Mouse (Mus musculus) kidney, postnatal 36 days (tissue): ENCODE results near the gene Nfkb2.
A peak's percentile ranks its signal among the peaks of the same experiment; 100 is the strongest.

ENCODE experiments used
- DNase-seq, 2 experiments: peaks; one replicate each; pipeline ENCODE4 v3.0.0; 2021 to 2022; ENCODE audit warnings: mixed read lengths in 2 of 2

Nfkb2 gene

DNA sequence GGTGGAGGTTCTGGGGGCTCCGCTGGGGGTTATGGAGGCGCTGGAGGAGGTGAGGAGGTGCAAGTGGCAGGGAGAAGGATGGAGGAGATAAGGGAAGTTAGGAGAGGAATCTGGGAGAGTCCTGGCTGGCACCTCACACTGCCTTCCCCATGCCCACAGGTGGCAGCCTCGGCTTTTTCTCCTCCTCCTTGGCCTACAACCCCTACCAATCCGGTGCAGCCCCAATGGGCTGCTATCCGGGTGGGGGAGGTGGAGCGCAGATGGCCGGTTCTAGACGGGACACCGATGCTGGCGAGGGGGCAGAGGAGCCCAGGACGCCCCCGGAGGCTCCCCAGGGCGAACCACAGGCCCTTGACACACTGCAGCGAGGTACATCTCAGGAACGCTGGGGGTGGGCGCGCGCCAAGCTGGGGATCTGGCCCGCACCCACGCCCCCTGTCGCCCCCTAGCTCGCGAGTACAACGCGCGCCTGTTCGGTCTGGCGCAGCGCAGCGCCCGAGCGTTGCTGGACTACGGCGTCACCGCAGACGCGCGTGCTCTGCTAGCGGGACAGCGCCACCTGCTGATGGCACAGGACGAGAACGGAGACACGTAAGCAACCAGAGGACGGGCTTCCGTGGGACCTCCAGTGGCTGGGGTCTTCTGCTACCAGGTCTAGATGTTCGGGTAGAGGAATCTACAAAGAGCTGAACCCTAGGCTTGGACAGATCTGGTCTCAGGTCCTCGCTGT is 4.8 kb downstream of the Nfkb2 start:
- DNase-seq = peak; percentile 85 to 96

DNA sequence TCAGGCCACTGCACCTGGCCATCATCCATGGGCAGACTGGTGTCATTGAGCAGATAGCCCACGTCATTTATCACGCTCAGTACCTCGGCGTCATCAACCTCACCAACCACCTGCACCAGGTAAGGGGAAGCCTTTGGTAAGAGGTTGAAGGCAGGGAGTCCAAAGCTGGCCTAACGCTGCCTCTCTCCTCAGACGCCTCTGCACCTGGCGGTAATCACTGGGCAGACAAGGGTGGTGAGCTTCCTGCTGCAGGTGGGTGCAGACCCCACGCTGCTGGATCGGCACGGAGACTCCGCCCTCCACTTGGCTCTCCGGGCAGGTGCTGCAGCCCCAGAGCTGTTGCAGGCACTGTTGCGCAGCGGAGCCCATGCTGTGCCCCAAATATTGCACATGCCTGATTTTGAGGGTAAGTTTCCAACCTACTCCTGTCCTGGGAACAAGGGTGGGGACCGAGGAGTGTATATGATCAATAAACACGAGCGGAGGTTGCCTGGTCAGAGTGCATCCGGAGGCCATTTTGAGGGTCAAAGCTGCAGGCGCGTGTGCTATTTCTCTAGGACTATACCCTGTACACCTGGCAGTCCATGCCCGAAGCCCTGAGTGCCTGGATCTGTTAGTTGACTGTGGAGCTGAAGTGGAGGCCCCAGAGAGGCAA is 5.7 kb downstream of the Nfkb2 start:
- peak in 1 of 2 experiments; percentile 1 for DNase-seq

DNA sequence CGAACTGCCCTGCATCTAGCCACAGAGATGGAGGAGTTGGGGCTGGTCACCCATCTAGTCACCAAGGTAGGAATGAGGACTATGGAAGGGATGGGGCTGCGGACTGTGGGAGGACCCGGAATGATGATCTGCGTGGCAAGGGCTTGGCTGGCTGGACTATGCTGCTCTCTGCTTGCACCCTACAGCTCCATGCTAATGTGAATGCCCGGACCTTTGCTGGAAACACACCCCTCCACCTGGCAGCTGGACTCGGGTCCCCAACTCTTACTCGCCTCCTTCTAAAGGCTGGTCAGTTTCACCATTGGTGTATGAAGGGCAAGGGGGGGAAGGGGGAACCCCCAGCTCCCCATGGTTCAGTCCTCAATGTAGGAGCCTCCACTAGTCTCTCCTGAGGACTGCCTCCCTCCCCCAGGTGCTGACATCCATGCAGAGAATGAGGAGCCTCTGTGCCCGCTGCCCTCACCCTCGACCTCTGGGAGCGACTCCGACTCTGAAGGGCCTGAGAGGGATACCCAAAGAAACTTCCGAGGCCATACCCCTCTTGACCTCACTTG is 6.3 kb downstream of the Nfkb2 start:
- peak in 1 of 2 experiments; percentile 2 for DNase-seq

DNA sequence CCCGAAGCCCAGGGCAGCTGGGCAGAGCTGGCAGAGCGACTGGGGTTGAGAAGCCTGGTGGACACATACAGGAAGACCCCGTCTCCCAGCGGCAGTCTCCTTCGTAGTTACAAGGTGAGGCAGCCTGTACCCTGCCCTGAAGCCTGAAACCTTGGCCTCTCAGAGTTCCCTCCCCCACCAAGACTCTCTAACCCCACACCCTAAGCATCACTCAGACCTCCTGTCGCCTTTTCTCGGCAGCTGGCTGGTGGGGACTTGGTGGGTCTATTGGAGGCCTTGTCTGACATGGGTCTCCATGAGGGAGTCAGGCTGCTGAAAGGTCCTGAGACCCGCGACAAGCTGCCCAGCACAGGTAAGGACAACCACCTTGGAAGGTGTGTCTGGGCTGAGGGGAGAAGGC is 7.2 kb downstream of the Nfkb2 start:
- peak in 1 of 2 experiments; percentile 1 for DNase-seq

DNA sequence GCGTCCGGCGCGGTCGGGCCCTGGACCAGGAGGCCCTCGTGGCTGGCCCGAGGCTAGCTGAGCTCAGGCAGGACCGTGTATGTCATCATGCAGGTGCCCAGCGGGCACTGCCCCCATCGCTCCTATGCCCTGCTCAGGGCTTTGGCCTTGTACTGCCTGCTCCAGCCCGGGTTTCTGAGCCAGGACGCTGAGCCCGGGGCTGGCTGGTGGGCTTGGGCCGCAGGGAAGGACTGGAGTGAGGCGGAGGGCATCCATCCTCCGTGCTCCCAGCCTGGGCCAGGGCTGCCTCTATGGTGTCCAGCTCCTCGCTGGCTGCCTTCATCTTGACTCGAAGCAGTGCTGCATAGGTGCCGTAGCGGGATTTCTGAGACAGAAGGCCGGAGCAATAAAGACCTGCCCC is 8.4 kb downstream of the Nfkb2 start:
- peak in 1 of 2 experiments; percentile 0 for DNase-seq

DNA sequence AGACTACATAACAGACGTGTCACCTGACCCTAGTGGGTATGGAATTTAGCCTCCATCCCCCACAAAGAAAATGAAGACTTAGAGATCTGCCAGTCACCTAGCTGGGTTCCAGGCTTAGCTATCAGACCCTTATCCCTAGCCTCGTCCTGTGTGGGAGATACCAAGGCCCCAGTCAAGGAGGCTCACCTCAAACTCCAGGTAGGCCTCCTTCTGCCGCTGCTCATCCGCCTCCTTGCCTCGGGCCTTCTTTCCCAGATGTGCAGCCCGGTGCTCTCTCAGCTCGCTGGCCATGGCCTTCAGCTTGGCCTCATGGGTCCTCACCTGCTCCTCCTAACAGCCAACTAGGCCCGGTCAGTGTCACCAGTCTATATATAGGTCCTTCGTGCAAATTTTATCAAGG is 9.0 kb downstream of the Nfkb2 start:
- peak in 1 of 2 experiments; percentile 1 for DNase-seq

DNA sequence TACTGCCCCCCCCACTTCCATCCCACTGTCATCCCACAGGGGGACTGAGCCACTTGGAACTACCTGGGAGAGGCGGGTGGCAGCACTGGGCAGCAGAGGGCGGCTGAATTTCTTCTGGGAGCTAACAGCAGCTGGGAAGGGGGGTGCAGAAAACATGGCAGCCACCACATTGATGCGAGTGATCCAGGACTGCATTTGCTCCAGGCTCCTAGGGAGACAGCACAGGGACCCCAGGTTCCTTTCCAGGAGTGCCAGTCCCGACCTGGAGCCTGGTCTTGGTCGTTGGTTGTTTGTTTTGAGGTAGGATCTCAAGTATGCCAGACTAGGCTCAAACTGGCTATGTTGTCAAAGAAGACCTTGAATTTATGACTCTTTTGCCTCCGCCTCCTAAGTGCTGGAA is 9.5 kb downstream of the Nfkb2 start:
- DNase-seq = peak in 1 of 2 experiments; percentile 1

DNA sequence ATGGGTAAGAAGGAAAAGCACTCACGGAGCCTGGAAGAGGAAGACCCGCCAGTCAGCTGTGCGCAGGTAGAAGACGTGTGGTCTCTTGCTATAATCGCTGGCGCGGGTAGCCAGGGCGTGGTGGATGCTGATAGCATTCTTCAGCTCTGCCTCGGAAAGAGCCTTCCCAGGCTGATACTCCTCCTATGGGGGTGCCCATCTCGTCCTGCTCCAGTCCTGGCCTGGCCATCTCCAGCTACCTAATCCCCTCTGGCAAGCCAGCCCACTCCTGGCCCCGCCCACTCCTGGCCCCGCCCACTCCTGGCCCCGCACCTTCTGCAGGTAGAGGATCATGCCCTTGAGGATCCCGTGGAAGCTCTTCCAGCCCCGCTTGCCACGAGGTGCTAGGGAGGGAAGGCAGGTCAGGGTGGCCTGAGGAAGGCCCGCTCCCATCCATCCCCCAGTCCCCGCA is 10.1 kb downstream of the Nfkb2 start:
- peak; percentile 20 to 68 for DNase-seq

DNA sequence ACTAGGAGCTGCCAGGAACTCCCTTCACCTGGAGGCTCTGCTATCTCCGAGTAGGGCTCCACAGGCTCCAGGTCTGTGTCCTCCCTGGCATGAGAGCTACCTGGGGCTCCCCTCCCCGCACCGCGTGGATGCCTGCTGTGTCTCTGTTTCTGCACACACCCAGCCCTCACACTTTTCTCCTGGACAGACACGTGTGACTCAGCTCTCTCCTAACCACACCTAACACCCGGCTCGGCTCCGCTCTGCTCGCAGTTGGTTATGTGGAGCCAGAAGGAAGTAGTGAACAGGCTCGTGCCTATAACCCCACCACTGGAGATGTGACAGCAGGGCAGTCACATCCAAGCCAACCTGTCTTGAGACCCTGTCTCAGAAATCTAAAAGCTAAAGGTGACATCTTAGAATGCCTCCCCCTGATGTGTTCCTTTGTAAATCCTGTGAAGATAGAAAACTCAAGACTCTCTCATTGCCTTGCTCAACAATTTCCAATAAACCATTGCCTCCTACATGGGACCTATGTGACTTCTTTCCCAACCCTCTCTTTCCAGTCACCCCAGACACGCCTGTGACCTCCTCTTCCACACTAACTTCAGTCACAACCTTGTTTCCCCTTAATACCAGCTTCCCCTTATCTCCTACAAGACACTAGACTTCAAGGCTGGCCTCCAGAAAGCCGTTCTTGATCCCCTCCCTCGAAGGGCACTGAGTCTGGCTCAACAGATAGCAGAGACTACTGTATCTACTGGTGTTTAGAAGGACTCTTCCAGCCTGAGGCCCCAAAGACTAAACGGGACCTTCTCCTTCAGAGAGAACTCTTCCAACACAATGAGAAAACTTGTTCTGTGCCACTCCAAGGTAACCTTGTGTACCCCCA is 11.0 kb downstream of the Nfkb2 start:
- DNase-seq = peak in 1 of 2 experiments; percentile 2

DNA sequence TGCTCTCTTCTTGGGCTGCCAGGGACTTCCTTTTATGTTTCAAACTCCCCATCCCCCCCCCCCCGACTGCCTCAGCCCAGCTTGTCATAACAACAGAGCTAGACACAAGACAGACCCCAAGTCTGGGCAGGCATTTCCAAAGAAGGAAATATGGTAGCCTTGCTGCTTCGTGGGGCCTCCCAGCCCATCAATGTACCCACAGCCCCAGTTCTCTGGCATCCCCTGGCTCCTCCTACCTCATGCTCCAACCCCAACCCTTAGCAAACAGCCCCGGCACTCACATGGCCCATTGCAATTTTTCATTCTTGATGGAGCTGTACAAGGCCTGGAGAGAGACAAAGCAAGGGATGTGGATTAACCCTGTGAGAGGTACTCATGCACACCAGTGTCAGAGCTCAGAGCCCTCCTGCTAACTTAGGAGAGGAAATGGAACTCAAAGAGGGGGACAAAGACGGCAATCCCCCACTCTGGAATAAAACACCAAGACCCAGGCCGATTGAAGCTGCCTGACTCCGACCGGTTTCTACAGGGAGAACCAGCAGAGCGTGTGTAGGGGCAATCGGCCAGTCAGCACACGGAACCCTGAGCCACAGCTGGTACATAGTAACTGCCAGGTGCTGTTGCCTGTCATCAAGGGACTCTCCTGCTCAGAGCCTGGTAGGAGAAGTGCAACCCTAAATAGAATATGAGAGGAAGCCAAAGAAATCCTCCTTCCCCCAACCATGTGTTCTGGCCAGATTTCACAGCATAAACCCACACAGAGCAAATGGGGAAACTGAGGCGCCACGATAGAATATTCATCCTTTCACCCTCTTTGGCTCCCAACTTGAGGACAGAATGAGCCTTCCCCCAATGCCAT is 11.9 kb downstream of the Nfkb2 start:
- DNase-seq = peak in 1 of 2 experiments; percentile 1

DNA sequence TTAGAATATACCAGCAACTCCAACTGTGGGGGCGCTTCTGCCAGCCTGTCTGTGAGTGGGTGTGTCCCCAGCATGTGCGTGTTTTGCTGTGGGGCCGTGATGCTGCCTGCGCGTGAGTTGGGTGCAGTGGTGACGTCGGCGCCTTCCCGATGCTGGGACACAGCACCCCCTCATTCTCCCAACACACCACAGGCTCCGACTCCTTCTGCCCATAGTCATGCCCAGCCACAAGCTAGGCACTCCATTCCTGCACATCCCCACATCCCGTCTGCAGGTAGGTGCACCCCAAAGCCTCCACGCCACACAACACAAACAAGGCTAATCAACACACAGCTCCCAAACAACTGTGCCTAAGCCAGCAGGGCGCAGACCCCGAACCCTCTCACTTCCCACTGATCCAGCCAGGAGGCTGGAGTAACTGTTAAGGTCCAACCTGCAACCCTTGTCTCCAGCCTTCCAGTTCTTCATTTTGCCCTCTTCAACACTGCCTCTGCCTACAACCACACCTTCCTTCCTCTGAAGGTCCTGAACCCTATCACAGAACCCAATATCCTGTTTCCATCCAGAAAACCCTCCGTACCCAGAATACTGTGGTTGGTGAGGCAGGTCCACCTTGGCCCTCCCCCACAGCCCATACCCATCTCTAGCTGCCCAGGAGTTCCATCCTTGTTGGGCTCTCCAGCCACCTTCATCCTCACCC is 12.9 kb downstream of the Nfkb2 start:
- peak in 1 of 2 experiments; percentile 1 for DNase-seq

DNA sequence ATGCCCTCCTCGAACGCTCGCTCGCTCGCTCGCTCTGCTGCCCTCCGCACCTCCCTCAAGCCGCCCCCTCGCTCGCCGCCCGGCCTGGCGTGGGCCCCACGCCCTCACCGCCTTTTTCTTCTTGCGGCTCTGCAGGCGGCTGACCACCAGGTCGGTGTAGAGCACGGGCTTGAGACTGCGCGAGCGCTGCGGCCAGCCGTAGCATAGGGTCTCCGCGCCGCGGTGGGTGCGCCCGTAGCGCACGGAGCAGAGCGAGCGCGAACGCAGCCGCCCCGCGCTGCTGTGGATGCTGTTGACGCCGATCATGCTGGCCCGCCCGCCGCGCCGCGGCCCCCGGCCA is 13.4 kb downstream of the Nfkb2 start:
- DNase-seq = peak in 1 of 2 experiments; percentile 10

DNA sequence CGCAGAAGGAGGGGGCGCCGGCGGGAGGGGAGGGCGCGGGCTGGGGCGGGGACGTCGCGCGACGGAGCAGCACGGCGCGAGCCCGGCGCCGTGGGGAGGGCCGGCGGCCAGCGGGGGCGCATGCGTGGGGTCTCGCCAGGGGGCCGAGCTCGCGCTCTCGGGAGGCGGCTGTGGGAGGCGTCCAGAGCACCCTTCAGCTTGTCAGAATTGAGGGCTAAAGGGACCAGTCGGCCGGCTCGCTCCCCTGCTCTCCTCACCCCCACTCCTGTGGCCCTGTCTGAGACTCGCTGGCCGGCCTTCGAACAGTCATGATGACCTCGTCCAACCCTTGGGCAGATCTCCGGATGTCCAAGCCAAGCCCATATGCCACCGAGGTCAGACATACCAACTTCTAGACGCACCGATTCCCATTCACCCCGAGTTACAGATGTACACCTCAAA is 13.9 kb downstream of the Nfkb2 start:
- no peak for DNase-seq

DNA sequence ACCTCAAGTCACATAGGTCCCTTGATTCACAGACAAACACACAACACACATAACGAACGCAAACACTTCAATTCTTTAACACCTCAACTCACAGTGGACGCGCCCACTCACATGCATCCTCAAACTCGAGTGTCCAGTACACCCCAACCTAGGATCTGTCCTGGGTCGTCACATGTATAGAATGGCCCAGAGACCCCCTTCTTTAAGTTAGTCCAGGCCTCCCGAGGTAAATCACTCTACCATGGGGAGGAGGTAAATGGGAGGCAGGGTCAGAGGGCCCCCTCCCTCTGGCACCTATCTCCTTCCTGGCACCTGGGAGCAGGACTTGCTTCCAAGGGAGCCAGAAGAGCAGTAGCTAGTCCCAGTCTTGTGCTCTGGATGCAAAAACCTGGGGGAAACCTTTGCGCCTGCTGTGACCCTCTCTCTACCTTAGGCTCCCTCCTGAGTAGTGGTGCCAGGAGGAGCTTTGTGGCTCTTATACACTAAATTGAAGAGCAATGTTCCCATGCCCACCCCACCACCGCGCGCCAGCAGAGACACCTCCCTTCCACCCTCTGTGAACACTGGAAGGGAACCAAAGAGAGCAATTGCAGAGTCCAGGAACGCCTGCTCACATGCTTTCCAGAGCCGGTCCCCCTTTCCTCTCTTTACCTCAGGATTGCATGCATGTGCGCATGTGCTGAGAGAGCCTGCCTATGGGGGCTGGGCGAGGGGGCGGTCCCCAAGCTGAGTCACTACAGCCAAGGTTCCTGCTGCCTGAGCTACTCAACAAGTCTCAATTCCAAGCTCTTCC is 14.7 kb downstream of the Nfkb2 start:
- peak; percentile 51 to 71 for DNase-seq

DNA sequence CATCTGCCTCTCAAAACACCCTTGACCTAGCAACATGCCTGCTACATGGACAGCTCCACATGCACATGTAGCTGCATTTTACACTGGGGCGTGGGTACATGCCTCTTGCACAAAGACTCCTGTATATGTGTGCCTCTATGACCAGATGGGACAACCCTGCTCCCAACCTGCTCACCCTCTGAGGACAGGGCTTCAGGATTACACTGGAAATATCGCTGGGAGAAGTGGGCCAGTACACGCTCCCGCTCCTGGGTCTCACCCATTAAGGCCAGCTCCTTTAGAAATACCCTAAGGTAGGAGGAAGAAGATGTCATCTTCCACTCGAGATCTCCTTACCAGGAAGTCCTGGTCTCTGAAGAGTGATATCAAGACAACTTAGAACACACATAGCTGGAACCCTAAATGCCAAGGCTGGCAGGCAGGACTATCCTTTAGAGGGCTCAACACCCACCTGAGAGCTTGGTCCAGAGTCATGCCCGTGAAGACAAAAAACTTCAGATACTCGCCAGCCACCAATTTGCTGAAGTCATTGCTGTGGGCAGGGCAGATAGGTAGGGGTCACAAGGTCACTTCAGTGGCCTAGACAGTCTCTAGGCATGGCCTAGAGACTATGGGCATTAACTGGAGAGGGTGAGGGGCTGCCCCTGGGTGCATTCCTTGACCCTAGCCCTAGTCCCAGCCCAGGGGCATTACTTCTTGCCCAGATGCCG is 16.1 kb downstream of the Nfkb2 start:
- DNase-seq = no peak

DNA sequence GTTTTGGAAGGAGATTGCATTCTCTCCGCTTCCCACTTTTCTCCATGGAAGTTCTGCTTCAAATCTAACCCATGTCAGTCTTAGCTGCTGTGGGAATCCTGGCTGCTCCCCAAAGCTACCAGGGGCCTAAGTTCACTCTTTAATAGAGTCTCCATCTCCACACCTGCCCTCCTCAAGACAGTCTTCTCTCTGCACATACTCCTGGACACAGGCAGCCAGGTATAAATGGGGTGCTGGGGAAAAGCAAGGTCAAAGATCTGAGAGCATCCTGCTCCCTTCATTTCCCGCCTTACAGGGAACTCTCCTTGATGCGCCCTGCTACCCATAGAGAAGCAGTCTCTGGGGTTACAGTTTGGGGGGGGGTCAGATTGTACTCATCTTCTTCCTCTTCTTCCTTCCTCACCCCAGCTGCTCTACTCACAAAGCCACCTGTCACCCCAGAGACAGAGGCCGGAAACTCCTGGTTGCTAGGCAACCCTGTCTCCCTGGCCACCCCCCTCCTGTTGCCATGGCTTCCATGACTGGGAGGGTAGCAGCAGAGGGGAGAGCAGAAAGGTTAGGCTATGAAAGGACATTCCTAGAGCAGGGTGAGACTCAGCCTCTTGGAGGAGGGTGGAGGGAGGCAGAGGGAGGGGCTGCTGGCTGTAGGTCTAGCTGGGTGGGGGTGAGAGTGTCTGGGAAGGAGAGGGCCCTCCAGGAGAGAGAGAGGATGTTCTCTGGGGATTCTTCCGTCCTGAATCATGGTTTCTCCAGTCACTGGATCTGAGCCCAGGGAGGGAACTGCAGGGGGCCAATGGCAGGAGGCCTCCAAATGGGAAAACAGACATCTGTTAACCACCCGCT is 17.2 kb downstream of the Nfkb2 start:
- no peak for DNase-seq

DNA sequence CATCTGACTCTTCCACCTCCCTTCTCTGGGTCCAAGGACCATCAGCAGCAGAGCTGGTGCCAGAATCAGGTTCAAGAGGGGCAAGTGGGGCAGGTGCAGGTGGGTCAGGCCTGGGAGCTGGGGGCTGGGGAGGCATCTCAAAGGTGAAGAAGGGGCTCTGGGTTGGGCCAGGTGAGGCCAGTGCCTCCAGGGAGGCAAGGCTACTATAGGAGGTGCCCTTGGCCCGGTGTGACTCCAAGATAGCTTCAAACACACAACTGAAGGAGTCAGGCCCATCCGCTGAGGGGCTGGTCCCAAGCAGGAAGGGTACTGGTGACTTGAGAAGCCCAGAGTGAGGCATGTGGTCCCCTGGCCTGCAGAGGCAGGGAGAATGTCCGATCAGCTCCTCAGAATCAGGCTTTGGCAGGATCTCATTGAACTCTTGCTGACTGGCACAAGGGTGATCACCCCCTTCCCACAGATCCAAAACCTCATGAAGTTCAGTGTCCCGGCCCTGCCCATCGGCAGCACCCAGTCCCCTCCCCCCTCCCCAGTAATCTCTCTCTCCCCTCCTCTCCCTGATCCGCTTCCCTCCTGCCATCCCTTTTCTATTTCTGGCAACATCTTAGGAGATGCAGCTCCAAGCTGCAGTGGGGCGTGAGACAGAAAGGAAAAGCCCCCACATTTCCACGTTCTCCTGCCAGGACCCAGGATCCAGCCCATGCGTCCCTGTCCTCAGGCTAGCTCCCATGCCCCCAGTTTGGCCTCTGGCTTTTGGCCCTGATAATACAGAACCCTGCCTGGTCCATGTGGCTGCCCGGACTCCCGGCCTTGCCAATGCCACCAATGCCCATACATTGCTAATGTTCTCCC is 18.2 kb downstream of the Nfkb2 start:
- no peak for DNase-seq
